Comparison of ENCODE assay signal across 11 mouse cellular contexts in the genomic region with DNA sequence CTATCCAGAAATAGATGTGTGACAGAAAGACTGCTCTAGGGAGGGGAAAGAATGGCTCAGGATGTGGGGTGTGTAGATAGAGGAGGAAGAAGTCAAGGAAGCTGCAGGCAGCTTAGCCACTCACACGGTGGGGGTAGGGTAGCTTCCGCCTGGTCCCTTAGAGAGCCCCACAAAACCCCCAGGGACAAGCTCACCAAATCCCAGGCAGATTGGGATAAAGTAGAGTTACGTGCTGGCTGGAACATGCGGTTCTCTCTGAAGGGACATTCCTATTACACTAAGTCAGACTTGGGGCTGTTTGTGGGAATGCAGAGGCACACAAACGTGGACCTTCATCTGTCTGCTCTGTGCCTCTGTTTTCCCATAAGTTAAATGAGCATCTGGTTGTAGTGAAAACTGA. TPM values are rescaled to one million over a fixed set of nuclear protein-coding genes. Genes with fewer than 3 reads are reported as not detected.
A peak's percentile ranks its signal among the peaks of the same experiment; 100 is the strongest.
DNase-seq lines count a peak whose midpoint lies in the region; ATAC-seq and TF ChIP-seq lines count a peak whose summit lies in the region.
"Had no signal": no experiment of that assay in that cellular context is flagged by ENCODE, and none has a peak within 500 bp of the region (broad histone marks: within the 10 kb centered on the region; RNA-seq: fewer than 3 reads in every experiment).

No protein-coding gene starts in this region.

- no peaks in the 10 kb centered on the region for H3K36me3 ChIP-seq in intestine, embryonic 15.5 days

- H3K4me1 ChIP-seq in brown adipose tissue, adult 24 weeks (ENCODE audit: control insufficient read depth, insufficient read depth, insufficient read length, low read length): peaks cover 38% of the 10 kb centered on the region
- peaks cover 55% of the 10 kb centered on the region for H3K4me1 ChIP-seq in intestine, embryonic 15.5 days (replicated peaks)

- H3K9ac ChIP-seq in intestine, embryonic 15.5 days: no peak overlapping the region

- WGBS in intestine, embryonic 15.5 days: 58% methylated on average over 5 of the region's 5 CpGs

- no peak for DNase-seq in layer of hippocampus, adult 2 months (ENCODE audit: low spot score in 2 of 2)
- no peak for DNase-seq in layer of hippocampus, postnatal 25 days (ENCODE audit: extremely low spot score in 1 of 2, low spot score in 1 of 2)
- DNase-seq in heart, adult 8-10 months (ENCODE audit: low spot score): peak; percentile 72
- no peak for DNase-seq in spleen, postnatal 36 days (ENCODE audit: low spot score in 2 of 2)
- no peak for DNase-seq in thymus, postnatal 25 days
- DNase-seq: cerebellum, adult 2 months had no signal

- no peaks in the 10 kb centered on the region for H3K9me3 ChIP-seq in intestine, embryonic 15.5 days
- H3K9me3 ChIP-seq: megakaryocyte, embryonic 14.5 days had no signal

- no peak overlapping the region for H3K4me2 ChIP-seq in intestine, embryonic 15.5 days (replicated peaks)

- ATAC-seq in intestine, embryonic 15.5 days: peak; percentile 24
- ATAC-seq in granulocyte monocyte progenitor cell, adult 5-6 weeks (replicated peaks; ENCODE audit: poor library complexity, severe bottlenecking): no peak

- H3K27ac ChIP-seq in layer of hippocampus, adult 2 months: 0 out of 2 replicates have a peak overlapping the region, but pooled peaks have one; percentile 18
- H3K27ac ChIP-seq in brown adipose tissue, adult 24 weeks (replicated peaks; ENCODE audit: low read depth, low read length): peak overlapping the region; percentile 71
- peak overlapping the region; percentile 48; the same call in 1 of the 2 replicates for H3K27ac ChIP-seq in intestine, embryonic 15.5 days

- H3K4me3 ChIP-seq in layer of hippocampus, adult 2 months: no peak overlapping the region
- H3K4me3 ChIP-seq in brown adipose tissue, adult 24 weeks (ENCODE audit: insufficient read depth, low read depth, low read length): no peak overlapping the region
- H3K4me3 ChIP-seq in intestine, embryonic 15.5 days (replicated peaks): no peak overlapping the region
- H3K4me3 ChIP-seq: megakaryocyte, embryonic 14.5 days had no signal

- no peaks in the 10 kb centered on the region for H3K27me3 ChIP-seq in intestine, embryonic 15.5 days (replicated peaks)
- H3K27me3 ChIP-seq: CH12.LX; megakaryocyte, embryonic 14.5 days had no signal

- TF ChIP-seq CTCF in layer of hippocampus, adult 2 months (conservative IDR thresholded peaks at IDR 0.05): no peak

RNA-seq across cellular contexts. Expression of gene Limd1, which starts 12.4 kb away (rescaled TPM):
- 1 to 10 TPM; 5.7 to 7.6 TPM for total RNA-seq in layer of hippocampus, adult 2 months (2021)
- 1 to 10 TPM; 6.4 to 6.5 TPM for total RNA-seq in layer of hippocampus, postnatal 25 days (2021)
- 14.0 and 22.4 TPM in 2 replicates for polyA plus RNA-seq in brown adipose tissue, adult 24 weeks (2012; ENCODE audit: insufficient read depth, insufficient read length, missing spikeins)
- total RNA-seq in heart, adult 8-10 months (2022): 10 to 100 TPM; 34.0 to 52.2 (median 36.9) TPM
- 51.9 and 52.3 TPM in 2 replicates for polyA plus RNA-seq in intestine, embryonic 15.5 days (2015; fragmentation: Nextera tagmentation; extraction: Ambion mirVana)
- 26.3 and 29.8 TPM in 2 replicates for total RNA-seq in granulocyte monocyte progenitor cell, adult 5-6 weeks (2014; fragmentation: Nextera tagmentation)
- 24.4 and 26.2 TPM in 2 replicates for total RNA-seq in granulocyte monocyte progenitor cell, adult 5-6 weeks (2017)

RNA-seq across cellular contexts. Expression of gene Sacm1l, which starts 38.6 kb away (rescaled TPM):
- 10 to 100 TPM; 53.7 to 56.8 TPM for total RNA-seq in layer of hippocampus, adult 2 months (2021)
- 10 to 100 TPM; 51.0 to 58.1 TPM for total RNA-seq in layer of hippocampus, postnatal 25 days (2021)
- 67.2 and 80.7 TPM in 2 replicates for polyA plus RNA-seq in brown adipose tissue, adult 24 weeks (2012; ENCODE audit: insufficient read depth, insufficient read length, missing spikeins)
- 10 to 100 TPM; 29.5 to 36.0 (median 32.5) TPM for total RNA-seq in heart, adult 8-10 months (2022)
- polyA plus RNA-seq in intestine, embryonic 15.5 days (2015; fragmentation: Nextera tagmentation; extraction: Ambion mirVana): 67.8 and 69.5 TPM in 2 replicates
- total RNA-seq in granulocyte monocyte progenitor cell, adult 5-6 weeks (2014; fragmentation: Nextera tagmentation): 25.8 and 32.2 TPM in 2 replicates
- total RNA-seq in granulocyte monocyte progenitor cell, adult 5-6 weeks (2017): 32.8 and 42.3 TPM in 2 replicates

Comparison
In these comparisons a context has a peak if more than half of its experiments do, and no peak if none do; other contexts are left out.
1. H3K27ac ChIP-seq: peak in every context shown above with its lines; median percentile 71 in brown adipose tissue, adult 24 weeks; 48 in intestine, embryonic 15.5 days; 18 in layer of hippocampus, adult 2 months.